Mouse (Mus musculus): ENCODE data around the gene Tab1.

GRCm38 (mm10) chr15:80083276-80083731 lies 49.6 kb upstream of the Tab1 start:
- TF ChIP-seq MAFK (IDR thresholded peaks at IDR 0.05; ENCODE audit: insufficient read depth, low read depth, low read length): no peak
- no peak for TF ChIP-seq CHD2 (IDR thresholded peaks at IDR 0.05; ENCODE audit: low read depth, low read length)

Measured in ES-E14 (cell line).